Mouse (Mus musculus): ENCODE measurements around the gene Grip2. TPM values are rescaled to one million over a fixed set of nuclear protein-coding genes. Genes with fewer than 3 reads are reported as not detected.

Grip2 gene
- polyA plus RNA-seq, 1 experiment: 0.33 TPM

GRCm38 (mm10) chr6:91762051-91762742 is 64.9 kb downstream of the Grip2 start:
- H3K4me1 ChIP-seq (ENCODE audit: control insufficient read depth, insufficient read depth, low read length): no peaks in the 10 kb centered on the region; the same call in 1 of the 2 replicates
- no peaks in the 10 kb centered on the region for H3K36me3 ChIP-seq (ENCODE audit: control insufficient read depth, insufficient read depth, low read length)
- H3K4me3 ChIP-seq (ENCODE audit: control insufficient read depth, low read depth, low read length): no peak overlapping the region
- TF ChIP-seq CTCF (IDR thresholded peaks at IDR 0.05; ENCODE audit: control insufficient read depth, insufficient read depth, insufficient replicate concordance, low read depth, low read length): peak; percentile 25; the same call in 1 of the 2 replicates
- TF ChIP-seq POLR2A (IDR thresholded peaks at IDR 0.05; ENCODE audit: control insufficient read depth, low read depth, low read length): no peak
- H3K27me3 ChIP-seq (ENCODE audit: control insufficient read depth, insufficient read depth, low read length): no peaks in the 10 kb centered on the region
- no peak overlapping the region for H3K27ac ChIP-seq (ENCODE audit: control insufficient read depth, insufficient read depth, low read depth, low read length)

- H3K4me1 ChIP-seq (ENCODE audit: control insufficient read depth, insufficient read depth, low read length): peaks cover 4% of the 10 kb centered on the region; the same call in 1 of the 2 replicates
- H3K4me3 ChIP-seq (ENCODE audit: control insufficient read depth, low read depth, low read length): no peak overlapping the region
- no peaks in the 10 kb centered on the region for H3K27me3 ChIP-seq (ENCODE audit: control insufficient read depth, insufficient read depth, low read length)
- no peaks in the 10 kb centered on the region for H3K36me3 ChIP-seq (ENCODE audit: control insufficient read depth, insufficient read depth, low read length)
- H3K27ac ChIP-seq (ENCODE audit: control insufficient read depth, insufficient read depth, low read depth, low read length): no peak overlapping the region
- no peak for TF ChIP-seq CTCF (IDR thresholded peaks at IDR 0.05; ENCODE audit: control insufficient read depth, insufficient read depth, insufficient replicate concordance, low read depth, low read length)
- TF ChIP-seq POLR2A (IDR thresholded peaks at IDR 0.05; ENCODE audit: control insufficient read depth, low read depth, low read length): no peak
Measured at GRCm38 (mm10) chr6:91754845-91755244, 72.2 kb downstream of the Grip2 start.

- no peaks in the 10 kb centered on the region for H3K36me3 ChIP-seq (ENCODE audit: control insufficient read depth, insufficient read depth, low read length)
- no peaks in the 10 kb centered on the region for H3K27me3 ChIP-seq (ENCODE audit: control insufficient read depth, insufficient read depth, low read length)
- peaks cover 4% of the 10 kb centered on the region; the same call in 1 of the 2 replicates for H3K4me1 ChIP-seq (ENCODE audit: control insufficient read depth, insufficient read depth, low read length)
- no peak overlapping the region for H3K4me3 ChIP-seq (ENCODE audit: control insufficient read depth, low read depth, low read length)
- no peak overlapping the region for H3K27ac ChIP-seq (ENCODE audit: control insufficient read depth, insufficient read depth, low read depth, low read length)
- no peak for TF ChIP-seq CTCF (IDR thresholded peaks at IDR 0.05; ENCODE audit: control insufficient read depth, insufficient read depth, insufficient replicate concordance, low read depth, low read length)
- no peak for TF ChIP-seq POLR2A (IDR thresholded peaks at IDR 0.05; ENCODE audit: control insufficient read depth, low read depth, low read length)
Measured at GRCm38 (mm10) chr6:91754098-91754497, 73.0 kb downstream of the Grip2 start.

- TF ChIP-seq CTCF (IDR thresholded peaks at IDR 0.05; ENCODE audit: control insufficient read depth, insufficient read depth, insufficient replicate concordance, low read depth, low read length) (no peak), POLR2A (IDR thresholded peaks at IDR 0.05; ENCODE audit: control insufficient read depth, low read depth, low read length) (no peak)
- Histone ChIP-seq H3K4me1 (ENCODE audit: control insufficient read depth, insufficient read depth, low read length) (peaks cover 4% of the 10 kb centered on the region; the same call in 1 of the 2 replicates), H3K36me3 (ENCODE audit: control insufficient read depth, insufficient read depth, low read length) (no peaks in the 10 kb centered on the region), H3K27me3 (ENCODE audit: control insufficient read depth, insufficient read depth, low read length) (no peaks in the 10 kb centered on the region), H3K27ac (ENCODE audit: control insufficient read depth, insufficient read depth, low read depth, low read length) (no peak overlapping the region), H3K4me3 (ENCODE audit: control insufficient read depth, low read depth, low read length) (no peak overlapping the region)
Measured at GRCm38 (mm10) chr6:91752884-91753283, 74.2 kb downstream of the Grip2 start.

GRCm38 (mm10) chr6:91750976-91751375 is 76.1 kb downstream of the Grip2 start:
- no peaks in the 10 kb centered on the region for H3K36me3 ChIP-seq (ENCODE audit: control insufficient read depth, insufficient read depth, low read length)
- peaks cover 4% of the 10 kb centered on the region; the same call in 1 of the 2 replicates for H3K4me1 ChIP-seq (ENCODE audit: control insufficient read depth, insufficient read depth, low read length)
- TF ChIP-seq POLR2A (IDR thresholded peaks at IDR 0.05; ENCODE audit: control insufficient read depth, low read depth, low read length): no peak
- TF ChIP-seq CTCF (IDR thresholded peaks at IDR 0.05; ENCODE audit: control insufficient read depth, insufficient read depth, insufficient replicate concordance, low read depth, low read length): peak; percentile 28; the same call in 1 of the 2 replicates

GRCm38 (mm10) chr6:91746776-91747175 is 80.3 kb downstream of the Grip2 start:
- Histone ChIP-seq H3K27me3 (ENCODE audit: control insufficient read depth, insufficient read depth, low read length) (no peaks in the 10 kb centered on the region), H3K4me3 (ENCODE audit: control insufficient read depth, low read depth, low read length) (no peak overlapping the region), H3K36me3 (ENCODE audit: control insufficient read depth, insufficient read depth, low read length) (no peaks in the 10 kb centered on the region), H3K27ac (ENCODE audit: control insufficient read depth, insufficient read depth, low read depth, low read length) (no peak overlapping the region), H3K4me1 (ENCODE audit: control insufficient read depth, insufficient read depth, low read length) (peaks cover 3% of the 10 kb centered on the region; the same call in 1 of the 2 replicates)
- TF ChIP-seq CTCF (IDR thresholded peaks at IDR 0.05; ENCODE audit: control insufficient read depth, insufficient read depth, insufficient replicate concordance, low read depth, low read length): no peak
- TF ChIP-seq POLR2A (IDR thresholded peaks at IDR 0.05; ENCODE audit: control insufficient read depth, low read depth, low read length): no peak

More at GRCm38 (mm10) chr6:91750976-91751375, 76.1 kb downstream of the Grip2 start:
- Histone ChIP-seq H3K27ac (ENCODE audit: control insufficient read depth, insufficient read depth, low read depth, low read length) (no peak overlapping the region), H3K27me3 (ENCODE audit: control insufficient read depth, insufficient read depth, low read length) (no peaks in the 10 kb centered on the region), H3K4me3 (ENCODE audit: control insufficient read depth, low read depth, low read length) (no peak overlapping the region)

- Histone ChIP-seq H3K27me3 (ENCODE audit: control insufficient read depth, insufficient read depth, low read length) (no peaks in the 10 kb centered on the region), H3K27ac (ENCODE audit: control insufficient read depth, insufficient read depth, low read depth, low read length) (no peak overlapping the region)
- no peak for TF ChIP-seq CTCF (IDR thresholded peaks at IDR 0.05; ENCODE audit: control insufficient read depth, insufficient read depth, insufficient replicate concordance, low read depth, low read length)
Measured at GRCm38 (mm10) chr6:91745947-91746582, 81.0 kb downstream of the Grip2 start.

More at GRCm38 (mm10) chr6:91745947-91746582, 81.0 kb downstream of the Grip2 start:
- Histone ChIP-seq H3K4me3 (ENCODE audit: control insufficient read depth, low read depth, low read length) (no peak overlapping the region), H3K4me1 (ENCODE audit: control insufficient read depth, insufficient read depth, low read length) (peaks cover 5% of the 10 kb centered on the region; the same call in 1 of the 2 replicates), H3K36me3 (ENCODE audit: control insufficient read depth, insufficient read depth, low read length) (no peaks in the 10 kb centered on the region)
